Mouse (Mus musculus) forebrain, embryonic 11.5 days (tissue): ENCODE results near the gene Dusp9. TPM values are rescaled to one million over a fixed set of nuclear protein-coding genes. Genes with fewer than 3 reads are reported as not detected.

ENCODE experiments used
- ATAC-seq: fragments of 200-750 bp; cut with Nextera tagmentation; replicated peaks from 2 replicates; pipeline ENCODE4 v1.8.0; 2017; ENCODE audit warnings: moderate TSS enrichment; ENCODE audit not compliant: low FRiP score
- DNase-seq: peaks from one replicate; pipeline ENCODE4 v3.0.0-alpha.2; 2017; ENCODE audit warnings: low spot score
- H3K27ac ChIP-seq: fragments of 300-500 bp; sonication (generic); 2 replicates; pipeline ENCODE4 v1.5.1; 2014; ENCODE audit warnings: low read depth, low read length
- H3K27me3 ChIP-seq: fragments of 300-500 bp; sonication (generic); 2 replicates; pipeline ENCODE4 v1.6.1; 2014; ENCODE audit warnings: mild to moderate bottlenecking, low read length, mixed read lengths; ENCODE audit not compliant: control insufficient read depth, insufficient read depth
- H3K36me3 ChIP-seq: fragments of 300-500 bp; sonication (generic); 2 replicates; pipeline ENCODE4 v1.6.1; 2014; ENCODE audit warnings: mild to moderate bottlenecking, low read length, moderate library complexity, mixed read lengths; ENCODE audit not compliant: control insufficient read depth, insufficient read depth
- H3K4me1 ChIP-seq: fragments of 300-500 bp; sonication (generic); replicated peaks from 2 replicates; pipeline ENCODE4 v1.6.1; 2014; ENCODE audit warnings: low read length, mixed read lengths; ENCODE audit not compliant: control insufficient read depth, insufficient read depth
- H3K4me2 ChIP-seq: fragments of 300-500 bp; sonication (generic); 2 replicates; pipeline ENCODE4 v1.6.1; 2014; ENCODE audit warnings: low read depth, mild to moderate bottlenecking, low read length, moderate library complexity, mixed read lengths; ENCODE audit not compliant: severe bottlenecking
- H3K4me3 ChIP-seq: fragments of 300-500 bp; sonication (generic); 2 replicates; pipeline ENCODE4 v1.5.1; 2014; ENCODE audit warnings: low read depth, low read length
- H3K9ac ChIP-seq: fragments of 300-500 bp; sonication (generic); 2 replicates; pipeline ENCODE4 v1.6.1; 2014; ENCODE audit warnings: low read length
- H3K9me3 ChIP-seq: fragments of 300-500 bp; sonication (generic); 2 replicates; pipeline ENCODE4 v1.6.1; 2016; ENCODE audit warnings: low read length, mixed read lengths; ENCODE audit not compliant: control insufficient read depth
- WGBS: fragments of 180-500 bp; shearing (Covaris S2); extraction: QIAGEN DNeasy Blood & Tissue Kit; methylation state at CpG from one replicate; pipeline ENCODE4 v1.1.7; 2014; 5-methylcytosine and 5-hydroxymethylcytosine counted together
- polyA plus RNA-seq: library from polyadenylated mRNA; unstranded; fragments of >200 nt; fragmentation: Nextera tagmentation; extraction: Ambion mirVana; gene quantifications from 2 replicates; pipeline ENCODE4 v1.2.1, GENCODE M21; 2014

Gene Dusp9
- polyA plus RNA-seq, 1 experiment from 2014 or later: 4.5 TPM

DNA sequence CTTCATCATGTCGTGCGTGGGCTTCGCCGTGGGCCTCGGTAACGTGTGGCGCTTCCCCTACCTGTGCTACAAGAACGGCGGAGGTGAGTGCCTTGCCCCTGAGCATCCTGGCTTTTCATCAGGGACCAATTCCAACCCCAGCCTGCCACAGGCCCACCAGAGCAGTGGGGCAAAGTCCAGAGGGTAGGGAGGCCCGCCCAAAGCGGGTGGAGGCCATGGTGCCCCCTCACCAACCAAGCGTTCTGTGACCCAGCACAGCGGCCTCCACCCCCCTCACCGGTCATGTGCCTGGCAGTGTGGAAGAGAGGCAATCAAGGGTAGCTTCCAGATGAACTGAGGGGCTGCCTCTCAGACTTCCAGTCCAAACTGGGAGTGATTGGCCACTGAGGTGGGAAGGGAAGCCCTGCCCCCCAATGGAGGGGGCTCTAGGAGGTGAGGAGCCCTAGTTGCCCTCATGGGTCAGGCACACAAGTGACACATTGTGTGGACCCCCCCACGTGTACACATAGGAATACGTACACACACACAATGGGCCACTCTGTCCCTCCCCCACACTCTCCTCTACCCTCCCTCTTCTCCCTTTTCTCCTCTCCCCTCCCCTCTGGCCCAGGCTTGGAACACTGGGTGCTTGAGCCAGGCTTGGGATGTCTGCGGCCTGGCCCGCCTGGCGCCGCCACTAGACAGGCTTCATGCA lies 34.9 kb downstream of the Dusp9 start:
- no peaks in the 10 kb centered on the region for H3K9me3 ChIP-seq
- H3K9ac ChIP-seq: peak overlapping the region; percentile 70
- H3K36me3 ChIP-seq: no peaks in the 10 kb centered on the region
- H3K27me3 ChIP-seq: no peaks in the 10 kb centered on the region
- peak overlapping the region; percentile 66 for H3K4me2 ChIP-seq
- 25% methylated on average over 20 of the region's 20 CpGs for WGBS
- no peak overlapping the region for H3K27ac ChIP-seq
- peak; percentile 56 for DNase-seq
- peak overlapping the region; percentile 56 for H3K4me3 ChIP-seq
- peak; percentile 45; the same call in 1 of the 2 replicates for ATAC-seq
- H3K4me1 ChIP-seq: no peaks in the 10 kb centered on the region

DNA sequence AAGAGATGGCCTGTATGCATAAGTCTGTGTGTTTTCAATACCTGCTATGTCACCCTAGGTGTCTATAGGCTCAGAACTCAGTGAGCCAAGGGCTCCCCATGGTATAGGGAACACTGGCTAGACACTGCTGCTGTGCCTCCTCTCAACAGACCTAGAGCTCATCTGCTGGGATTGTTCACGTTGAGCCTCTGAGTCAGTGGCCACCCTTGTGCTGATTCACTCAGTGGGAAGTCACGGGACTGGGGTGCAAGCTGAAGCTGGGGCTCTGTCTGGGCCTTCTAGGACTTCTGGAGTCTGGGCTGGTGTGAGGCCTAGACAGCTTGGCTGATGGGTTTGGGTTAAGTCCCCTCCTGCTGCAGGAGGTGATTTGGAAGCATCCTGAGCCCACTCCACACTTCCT lies 36.0 kb downstream of the Dusp9 start:
- no peak overlapping the region for H3K4me3 ChIP-seq
- H3K4me1 ChIP-seq: no peaks in the 10 kb centered on the region
- ATAC-seq (no peak), DNase-seq (no peak)
- no peaks in the 10 kb centered on the region for H3K27me3 ChIP-seq
- WGBS: 85% methylated on average over 2 of the region's 2 CpGs
- no peaks in the 10 kb centered on the region for H3K36me3 ChIP-seq
- H3K9me3 ChIP-seq: no peaks in the 10 kb centered on the region
- no peak overlapping the region for H3K9ac ChIP-seq
- H3K27ac ChIP-seq: no peak overlapping the region
- peak overlapping the region; percentile 66; the same call in 1 of the 2 replicates for H3K4me2 ChIP-seq

- H3K27ac ChIP-seq: no peak overlapping the region
- no peak overlapping the region for H3K4me2 ChIP-seq
- no peaks in the 10 kb centered on the region for H3K4me1 ChIP-seq
- DNase-seq (no peak), ATAC-seq (no peak)
- no peaks in the 10 kb centered on the region for H3K9me3 ChIP-seq
- H3K4me3 ChIP-seq: no peak overlapping the region
- H3K9ac ChIP-seq: no peak overlapping the region
- no peaks in the 10 kb centered on the region for H3K27me3 ChIP-seq
- no peaks in the 10 kb centered on the region for H3K36me3 ChIP-seq
- WGBS: 100% methylated on average over 4 of the region's 4 CpGs
Observed at GRCm38 (mm10) chrX:73676668-73677067, 37.4 kb downstream of the Dusp9 start.

GRCm38 (mm10) chrX:73684156-73684555 lies 44.9 kb downstream of the Dusp9 start:
- WGBS: 89% methylated on average over 2 of the region's 2 CpGs
- no peaks in the 10 kb centered on the region for H3K9me3 ChIP-seq
- no peaks in the 10 kb centered on the region for H3K4me1 ChIP-seq
- H3K27ac ChIP-seq: no peak overlapping the region
- H3K36me3 ChIP-seq: no peaks in the 10 kb centered on the region
- no peak overlapping the region for H3K4me2 ChIP-seq
- H3K4me3 ChIP-seq: no peak overlapping the region
- no peak overlapping the region for H3K9ac ChIP-seq
- ATAC-seq: no peak
- no peaks in the 10 kb centered on the region for H3K27me3 ChIP-seq
- DNase-seq: no peak

- H3K9me3 ChIP-seq: no peaks in the 10 kb centered on the region
- no peaks in the 10 kb centered on the region for H3K27me3 ChIP-seq
- no peak for DNase-seq
- no peak overlapping the region for H3K4me2 ChIP-seq
- no peak for ATAC-seq
- H3K36me3 ChIP-seq: no peaks in the 10 kb centered on the region
- no peak overlapping the region for H3K9ac ChIP-seq
- H3K27ac ChIP-seq: no peak overlapping the region
- H3K4me3 ChIP-seq: no peak overlapping the region
- no peaks in the 10 kb centered on the region for H3K4me1 ChIP-seq
Observed at GRCm38 (mm10) chrX:73684978-73685377, 45.8 kb downstream of the Dusp9 start.

DNA sequence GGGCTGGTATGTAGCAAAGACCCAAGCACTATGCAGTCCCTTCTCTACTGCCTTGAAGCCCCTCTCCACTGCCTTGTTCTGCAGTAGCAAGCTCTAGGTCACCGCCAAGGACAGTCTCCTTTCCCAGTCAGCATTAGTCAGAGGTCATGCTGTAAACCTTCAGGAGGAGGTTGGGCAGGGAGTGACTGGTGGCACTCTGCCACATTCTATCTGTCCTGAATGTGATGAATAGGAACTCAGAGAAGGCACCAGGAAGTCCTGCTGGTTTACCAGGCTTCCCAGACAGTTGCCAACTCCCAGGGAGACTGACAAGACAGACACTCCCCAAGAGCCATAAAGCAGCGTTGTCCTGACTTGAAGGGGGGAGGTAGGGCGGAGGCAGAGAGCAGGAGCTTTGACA lies 46.4 kb downstream of the Dusp9 start:
- H3K4me2 ChIP-seq: no peak overlapping the region
- no peak overlapping the region for H3K9ac ChIP-seq
- H3K9me3 ChIP-seq: no peaks in the 10 kb centered on the region
- H3K27me3 ChIP-seq: no peaks in the 10 kb centered on the region
- no peak overlapping the region for H3K4me3 ChIP-seq
- WGBS: 96% methylated on average over 3 of the region's 3 CpGs
- ATAC-seq (no peak), DNase-seq (no peak)
- H3K36me3 ChIP-seq: no peaks in the 10 kb centered on the region
- H3K4me1 ChIP-seq: no peaks in the 10 kb centered on the region
- H3K27ac ChIP-seq: no peak overlapping the region

GRCm38 (mm10) chrX:73690917-73691629 lies 51.9 kb downstream of the Dusp9 start:
- no peak for ATAC-seq

More at GRCm38 (mm10) chrX:73690917-73691629, 51.9 kb downstream of the Dusp9 start:
- Histone ChIP-seq H3K9ac (no peak overlapping the region), H3K27me3 (no peaks in the 10 kb centered on the region), H3K4me3 (no peak overlapping the region), H3K4me2 (no peak overlapping the region), H3K36me3 (no peaks in the 10 kb centered on the region), H3K4me1 (no peaks in the 10 kb centered on the region), H3K27ac (no peak overlapping the region), H3K9me3 (no peaks in the 10 kb centered on the region)
- DNase-seq: peak; percentile 54
- WGBS: 81% methylated on average over 5 of the region's 5 CpGs
